Mouse (Mus musculus) heart, embryonic 12.5 days (tissue): ENCODE data around the gene Reln. TPM values are rescaled to one million over a fixed set of nuclear protein-coding genes. Genes with fewer than 3 reads are reported as not detected.

ENCODE experiments used
- ATAC-seq: fragments of 200-750 bp; cut with Nextera tagmentation; 2 replicates; pipeline ENCODE4 v1.8.0; 2017; ENCODE audit warnings: moderate TSS enrichment, moderate library complexity; ENCODE audit not compliant: insufficient number of reproducible peaks, low FRiP score
- H3K27ac ChIP-seq: fragments of 300-500 bp; sonication (generic); 2 replicates; pipeline ENCODE4 v1.5.1; 2016; ENCODE audit warnings: mild to moderate bottlenecking, moderate library complexity; ENCODE audit not compliant: poor library complexity, severe bottlenecking
- H3K27me3 ChIP-seq: fragments of 300-500 bp; sonication (generic); replicated peaks from 2 replicates; pipeline ENCODE4 v1.6.1; 2016; ENCODE audit warnings: mild to moderate bottlenecking, moderate library complexity
- H3K36me3 ChIP-seq: fragments of 300-500 bp; sonication (generic); 2 replicates; pipeline ENCODE4 v1.6.1; 2016; ENCODE audit warnings: mild to moderate bottlenecking, moderate library complexity
- H3K4me1 ChIP-seq: fragments of 300-500 bp; sonication (generic); replicated peaks from 2 replicates; pipeline ENCODE4 v1.6.1; 2016; ENCODE audit warnings: mild to moderate bottlenecking
- H3K4me2 ChIP-seq: fragments of 300-500 bp; sonication (generic); 2 replicates; pipeline ENCODE4 v1.6.1; 2016; ENCODE audit warnings: mild to moderate bottlenecking, moderate library complexity
- H3K4me3 ChIP-seq: fragments of 300-500 bp; sonication (generic); 2 replicates; pipeline ENCODE4 v1.5.1; 2016; ENCODE audit warnings: mild to moderate bottlenecking
- H3K9ac ChIP-seq: fragments of 300-500 bp; sonication (generic); 2 replicates; pipeline ENCODE4 v1.6.1; 2016; ENCODE audit warnings: mild to moderate bottlenecking, moderate library complexity
- H3K9me3 ChIP-seq: fragments of 300-500 bp; sonication (generic); replicated peaks from 2 replicates; pipeline ENCODE4 v1.6.1; 2016; ENCODE audit warnings: mild to moderate bottlenecking, moderate library complexity
- WGBS: fragments of 180-500 bp; shearing (Covaris S2); methylation state at CpG from one replicate; pipeline ENCODE4 v1.1.7; 2016; 5-methylcytosine and 5-hydroxymethylcytosine counted together
- polyA plus RNA-seq: library from polyadenylated mRNA; unstranded; fragments of >200 nt; fragmentation: Nextera tagmentation; extraction: Ambion mirVana; gene quantifications from 2 replicates; pipeline ENCODE4 v1.2.1, GENCODE M21; 2016

Reln gene
- polyA plus RNA-seq = 4.6 TPM in 2 replicates

GRCm38 (mm10) chr5:22344556-22344975 is at the start of gene Reln:
Gene Reln, minus strand, starts transcription at chr5:22344702.
- under 1% methylated on average over 43 of the region's 68 CpGs for WGBS
- H3K4me1 ChIP-seq = peaks cover 13% of the 10 kb centered on the region

GRCm38 (mm10) chr5:22388502-22388901 is 44.0 kb upstream of the Reln start:
- no peak for ATAC-seq

More at GRCm38 (mm10) chr5:22344556-22344975, at the start of gene Reln:
- Histone ChIP-seq H3K27ac (peak within 1 kb of the TSS; percentile 26; the same call in 1 of the 2 replicates), H3K9me3 (no peaks in the 10 kb centered on the region), H3K36me3 (no peaks in the 10 kb centered on the region), H3K4me3 (peak within 1 kb of the TSS; percentile 65), H3K4me2 (peak within 1 kb of the TSS; percentile 99), H3K9ac (peak within 1 kb of the TSS; percentile 63), H3K27me3 (peaks cover 74% of the 10 kb centered on the region)
- peak; percentile 88 for ATAC-seq

GRCm38 (mm10) chr5:22360510-22360909 is 16.0 kb upstream of the Reln start:
- no peak overlapping the region for H3K4me2 ChIP-seq
- H3K4me1 ChIP-seq = no peaks in the 10 kb centered on the region
- no peak overlapping the region for H3K4me3 ChIP-seq
- H3K9ac ChIP-seq = no peak overlapping the region
- WGBS = 72% methylated on average over 9 of the region's 9 CpGs
- ATAC-seq = no peak
- H3K27me3 ChIP-seq = no peaks in the 10 kb centered on the region
- no peaks in the 10 kb centered on the region for H3K9me3 ChIP-seq
- H3K36me3 ChIP-seq = no peaks in the 10 kb centered on the region
- H3K27ac ChIP-seq = no peak overlapping the region

More at GRCm38 (mm10) chr5:22388502-22388901, 44.0 kb upstream of the Reln start:
- Histone ChIP-seq H3K4me2 (no peak overlapping the region), H3K4me3 (no peak overlapping the region), H3K27me3 (no peaks in the 10 kb centered on the region), H3K9ac (no peak overlapping the region), H3K27ac (no peak overlapping the region), H3K36me3 (no peaks in the 10 kb centered on the region), H3K4me1 (no peaks in the 10 kb centered on the region), H3K9me3 (no peaks in the 10 kb centered on the region)
- WGBS = 69% methylated on average over 2 of the region's 2 CpGs

- no peak overlapping the region for H3K4me3 ChIP-seq
- no peak overlapping the region for H3K27ac ChIP-seq
- no peaks in the 10 kb centered on the region for H3K9me3 ChIP-seq
- ATAC-seq = peak; percentile 88
- WGBS = 15% methylated on average over 3 of the region's 3 CpGs
- peaks cover 48% of the 10 kb centered on the region for H3K27me3 ChIP-seq
- peaks cover 13% of the 10 kb centered on the region for H3K4me1 ChIP-seq
- H3K36me3 ChIP-seq = no peaks in the 10 kb centered on the region
- no peak overlapping the region for H3K9ac ChIP-seq
- no peak overlapping the region for H3K4me2 ChIP-seq
Measured at GRCm38 (mm10) chr5:22348412-22348811, 3.9 kb upstream of the Reln start.

- no peak overlapping the region for H3K4me3 ChIP-seq
- H3K9ac ChIP-seq = no peak overlapping the region
- no peak overlapping the region for H3K4me2 ChIP-seq
- WGBS = 73% methylated on average over 2 of the region's 2 CpGs
- 0 out of 2 replicates have a peak, but pooled peaks have one; percentile 30 for ATAC-seq
- peaks cover 51% of the 10 kb centered on the region for H3K27me3 ChIP-seq
- no peak overlapping the region for H3K27ac ChIP-seq
- no peaks in the 10 kb centered on the region for H3K36me3 ChIP-seq
- H3K4me1 ChIP-seq = peaks cover 13% of the 10 kb centered on the region
- no peaks in the 10 kb centered on the region for H3K9me3 ChIP-seq
Measured at GRCm38 (mm10) chr5:22347732-22348131, 3.2 kb upstream of the Reln start.

- H3K4me1 ChIP-seq = peaks cover 13% of the 10 kb centered on the region
- no peak overlapping the region for H3K9ac ChIP-seq
- no peak overlapping the region for H3K4me3 ChIP-seq
- H3K27me3 ChIP-seq = peaks cover 62% of the 10 kb centered on the region
- H3K4me2 ChIP-seq = peak overlapping the region; percentile 99; the same call in 1 of the 2 replicates
- WGBS = 34% methylated on average over 14 of the region's 14 CpGs
- ATAC-seq = no peak
- H3K9me3 ChIP-seq = no peaks in the 10 kb centered on the region
- no peaks in the 10 kb centered on the region for H3K36me3 ChIP-seq
- no peak overlapping the region for H3K27ac ChIP-seq
Measured at GRCm38 (mm10) chr5:22345894-22346635, 1.6 kb upstream of the Reln start.

GRCm38 (mm10) chr5:22344976-22345651 is 612 bp upstream of the Reln start:
- H3K27me3 ChIP-seq = peaks cover 71% of the 10 kb centered on the region
- peak; percentile 21; the same call in 1 of the 2 replicates for ATAC-seq
- 1% methylated on average over 58 of the region's 58 CpGs for WGBS
- no peaks in the 10 kb centered on the region for H3K9me3 ChIP-seq
- peaks cover 13% of the 10 kb centered on the region for H3K4me1 ChIP-seq
- H3K4me3 ChIP-seq = peak overlapping the region; percentile 65
- peak overlapping the region; percentile 18; the same call in 1 of the 2 replicates for H3K27ac ChIP-seq
- peak overlapping the region; percentile 99 for H3K4me2 ChIP-seq
- H3K9ac ChIP-seq = peak overlapping the region; percentile 63
- no peaks in the 10 kb centered on the region for H3K36me3 ChIP-seq

- H3K36me3 ChIP-seq = no peaks in the 10 kb centered on the region
- H3K27ac ChIP-seq = 0 out of 2 replicates have a peak overlapping the region, but pooled peaks have one; percentile 26
- H3K4me1 ChIP-seq = peaks cover 13% of the 10 kb centered on the region
- WGBS = under 1% methylated on average over 65 of the region's 65 CpGs
- H3K9me3 ChIP-seq = no peaks in the 10 kb centered on the region
- H3K27me3 ChIP-seq = peaks cover 74% of the 10 kb centered on the region
- H3K4me2 ChIP-seq = peak overlapping the region; percentile 99
- peak overlapping the region; percentile 65 for H3K4me3 ChIP-seq
- ATAC-seq = peak; percentile 61
- peak overlapping the region; percentile 63 for H3K9ac ChIP-seq
Measured at GRCm38 (mm10) chr5:22343843-22344555, 503 bp downstream of the Reln start.

- H3K9me3 ChIP-seq = no peaks in the 10 kb centered on the region
- H3K4me1 ChIP-seq = peaks cover 13% of the 10 kb centered on the region
- peak overlapping the region; percentile 63; the same call in 1 of the 2 replicates for H3K9ac ChIP-seq
- 1% methylated on average over 10 of the region's 10 CpGs for WGBS
- H3K36me3 ChIP-seq = no peaks in the 10 kb centered on the region
- no peak overlapping the region for H3K27ac ChIP-seq
- no peak for ATAC-seq
- H3K27me3 ChIP-seq = peaks cover 73% of the 10 kb centered on the region
- peak overlapping the region; percentile 65 for H3K4me3 ChIP-seq
- H3K4me2 ChIP-seq = peak overlapping the region; percentile 99
Measured at GRCm38 (mm10) chr5:22343536-22343842, 1.0 kb downstream of the Reln start.

GRCm38 (mm10) chr5:22342461-22342860 is 2.0 kb downstream of the Reln start:
- Histone ChIP-seq H3K4me3 (peak overlapping the region; percentile 20; the same call in 1 of the 2 replicates), H3K27ac (no peak overlapping the region), H3K4me1 (peaks cover 13% of the 10 kb centered on the region), H3K4me2 (0 out of 2 replicates have a peak overlapping the region, but pooled peaks have one; percentile 1), H3K9ac (no peak overlapping the region), H3K36me3 (no peaks in the 10 kb centered on the region), H3K9me3 (no peaks in the 10 kb centered on the region), H3K27me3 (peaks cover 65% of the 10 kb centered on the region)
- no peak for ATAC-seq
- 34% methylated on average over 7 of the region's 7 CpGs for WGBS

- H3K4me2 ChIP-seq = no peak overlapping the region
- 75% methylated on average over 8 of the region's 8 CpGs for WGBS
Measured at GRCm38 (mm10) chr5:22340991-22341390, 3.5 kb downstream of the Reln start.

More at GRCm38 (mm10) chr5:22340991-22341390, 3.5 kb downstream of the Reln start:
- H3K27ac ChIP-seq = no peak overlapping the region
- ATAC-seq = no peak
- no peaks in the 10 kb centered on the region for H3K9me3 ChIP-seq
- peaks cover 51% of the 10 kb centered on the region for H3K27me3 ChIP-seq
- H3K36me3 ChIP-seq = no peaks in the 10 kb centered on the region
- peaks cover 13% of the 10 kb centered on the region for H3K4me1 ChIP-seq
- H3K9ac ChIP-seq = no peak overlapping the region
- no peak overlapping the region for H3K4me3 ChIP-seq
